Mouse (Mus musculus) liver, adult 2 months (tissue): ENCODE results near the gene Rpl19.

Experiments used
- CTCF ChIP-seq: fragments of 200-500 bp; IDR thresholded peaks from 2 replicates; pipeline ENCODE4 v1.5.1; 2011; ENCODE audit warnings: low read depth, low read length, control low read depth
- POLR2A ChIP-seq: fragments of 200-500 bp; IDR thresholded peaks from 2 replicates; pipeline ENCODE4 v1.6.1; 2011; ENCODE audit warnings: low read length, control low read depth; ENCODE audit not compliant: insufficient read depth; ENCODE audit errors: extremely low read depth

- no peak for TF ChIP-seq POLR2A
- TF ChIP-seq CTCF: no peak
These were observed 40.5 kb upstream of the Rpl19 start, which contains the start of gene Plxdc1 for GRCm38 (mm10) chr11:97985727-97986677.
